Mouse (Mus musculus) spleen, adult 2 months (tissue): ENCODE results near the gene Flt4.

Experiments used
- CTCF ChIP-seq: fragments of 200-500 bp; IDR thresholded peaks from 2 replicates; pipeline ENCODE4 v1.5.1; 2011; ENCODE audit warnings: mild to moderate bottlenecking, inconsistent platforms; ENCODE audit not compliant: insufficient read depth, insufficient read length, insufficient replicate concordance; ENCODE audit errors: extremely low read depth
- POLR2A ChIP-seq: fragments of 200-500 bp; IDR thresholded peaks from 2 replicates; pipeline ENCODE4 v1.6.1; 2011; ENCODE audit warnings: low read depth, low read length, inconsistent platforms

DNA sequence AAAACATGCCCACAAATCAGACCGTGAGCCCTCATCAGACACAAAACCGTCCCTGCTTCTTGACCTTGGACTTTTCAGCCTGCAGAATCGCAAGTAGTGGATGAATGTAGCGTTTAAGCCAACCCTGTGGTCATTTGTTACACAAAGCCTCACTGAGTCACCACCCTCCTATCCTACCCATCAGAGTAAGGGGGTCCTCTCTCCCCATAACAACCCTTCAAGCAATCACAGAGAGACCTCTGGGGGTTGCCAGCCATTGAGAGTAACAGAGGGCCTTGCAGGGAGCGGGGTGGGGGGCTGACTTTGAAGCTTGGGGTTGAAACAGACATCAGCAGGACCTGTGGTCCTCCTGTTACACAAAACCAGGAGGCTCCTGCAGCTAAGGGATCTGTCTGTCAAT is 45.6 kb downstream of the Flt4 start:
- TF ChIP-seq CTCF (no peak), POLR2A (no peak)
